Mouse (Mus musculus) forebrain, postnatal 0 days (tissue): ENCODE data around the gene Ptchd4. TPM values are rescaled to one million over a fixed set of nuclear protein-coding genes. Genes with fewer than 3 reads are reported as not detected.

ENCODE experiments used
- ATAC-seq: fragments of 200-750 bp; cut with Nextera tagmentation; 2 replicates; pipeline ENCODE4 v1.8.0; 2017; ENCODE audit warnings: mild to moderate bottlenecking, moderate library complexity
- DNase-seq: peaks from one replicate; pipeline ENCODE4 v3.0.0-alpha.2; 2015
- H3K27ac ChIP-seq: fragments of 300-500 bp; sonication (generic); 2 replicates; pipeline ENCODE4 v1.5.1; 2014; ENCODE audit warnings: low read depth, mild to moderate bottlenecking, antibody characterized with exemption, low read length, moderate library complexity, mixed read lengths
- H3K27me3 ChIP-seq: fragments of 300-500 bp; sonication (generic); 2 replicates; pipeline ENCODE4 v1.6.1; 2014; ENCODE audit warnings: mild to moderate bottlenecking, low read length, mixed read lengths; ENCODE audit not compliant: insufficient read depth
- H3K36me3 ChIP-seq: fragments of 300-500 bp; sonication (generic); 2 replicates; pipeline ENCODE4 v1.6.1; 2014; ENCODE audit warnings: mild to moderate bottlenecking, moderate library complexity; ENCODE audit not compliant: insufficient read depth
- H3K4me1 ChIP-seq: fragments of 300-500 bp; sonication (generic); 2 replicates; pipeline ENCODE4 v1.6.1; 2014; ENCODE audit warnings: antibody characterized with exemption; ENCODE audit not compliant: insufficient read depth
- H3K4me2 ChIP-seq: fragments of 300-500 bp; sonication (generic); 2 replicates; pipeline ENCODE4 v1.6.1; 2014; ENCODE audit warnings: low read depth, mild to moderate bottlenecking, moderate library complexity
- H3K4me3 ChIP-seq: fragments of 300-500 bp; sonication (generic); 2 replicates; pipeline ENCODE4 v1.5.1; 2014; ENCODE audit warnings: low read depth, low read length, mixed read lengths
- H3K9ac ChIP-seq: fragments of 300-500 bp; sonication (generic); 2 replicates; pipeline ENCODE4 v1.6.1; 2014; ENCODE audit warnings: mild to moderate bottlenecking
- H3K9me3 ChIP-seq: fragments of 300-500 bp; sonication (generic); 2 replicates; pipeline ENCODE4 v1.6.1; 2016; ENCODE audit warnings: low read length
- CTCF ChIP-seq: sonication (generic); IDR thresholded peaks from 2 replicates; pipeline ENCODE4 v1.5.1; 2016; ENCODE audit warnings: antibody characterized with exemption, control low read depth, low read depth
- WGBS: fragments of 180-500 bp; shearing (Covaris S2); extraction: QIAGEN DNeasy Blood & Tissue Kit; methylation state at CpG from one replicate; pipeline ENCODE4 v1.1.7; 2014; 5-methylcytosine and 5-hydroxymethylcytosine counted together
- polyA plus RNA-seq: library from polyadenylated mRNA; unstranded; fragments of >200 nt; fragmentation: Nextera tagmentation; extraction: Ambion mirVana; gene quantifications from 2 replicates; pipeline ENCODE4 v1.2.1, GENCODE M21; 2015
- total RNA-seq: library from RNA; depleted of rRNA; stranded (reverse); fragments of >200 nt; gene quantifications from 2 replicates; pipeline ENCODE4 v1.2.3, GENCODE M21; 2014

The Ptchd4 gene
- total and polyA plus RNA-seq, 2 experiments from 2014 or later = 6.1 to 6.3 TPM

GRCm38 (mm10) chr17:42346027-42346426, 30.3 kb downstream of the Ptchd4 start:
- DNase-seq (no peak), ATAC-seq (no peak)
- no peak overlapping the region for H3K4me3 ChIP-seq
- H3K36me3 ChIP-seq = no peaks in the 10 kb centered on the region
- no peaks in the 10 kb centered on the region for H3K27me3 ChIP-seq
- H3K9me3 ChIP-seq = no peaks in the 10 kb centered on the region
- TF ChIP-seq CTCF = no peak
- no peak overlapping the region for H3K4me2 ChIP-seq
- H3K9ac ChIP-seq = no peak overlapping the region
- no peak overlapping the region for H3K27ac ChIP-seq
- H3K4me1 ChIP-seq = no peaks in the 10 kb centered on the region

DNA sequence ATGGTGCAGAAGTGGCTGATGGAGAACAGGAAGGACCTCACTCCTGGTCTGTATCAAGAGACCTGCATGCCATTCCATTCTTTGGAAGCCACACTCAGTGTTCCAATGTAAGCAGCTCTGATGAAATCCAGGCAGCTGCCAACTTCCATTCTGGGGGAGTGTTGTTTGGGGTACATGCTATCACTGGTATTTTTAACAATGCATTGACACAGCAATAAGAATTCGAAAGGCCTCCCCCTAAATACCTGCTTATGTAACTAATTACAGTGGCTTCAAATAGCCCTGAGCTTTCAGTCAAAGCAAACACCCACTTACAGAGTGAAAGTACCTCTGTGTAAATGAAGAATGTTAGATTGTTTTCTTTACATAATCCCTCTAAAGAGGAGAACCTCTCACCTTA, 42.7 kb downstream of the Ptchd4 start:
- DNase-seq (no peak), ATAC-seq (no peak)
- Histone ChIP-seq H3K27ac (no peak overlapping the region), H3K9ac (no peak overlapping the region), H3K4me2 (no peak overlapping the region), H3K27me3 (no peaks in the 10 kb centered on the region), H3K4me1 (no peaks in the 10 kb centered on the region), H3K36me3 (no peaks in the 10 kb centered on the region), H3K4me3 (no peak overlapping the region), H3K9me3 (no peaks in the 10 kb centered on the region)
- 57% methylated on average over 1 of the region's 1 CpGs for WGBS
- TF ChIP-seq CTCF = no peak

DNA sequence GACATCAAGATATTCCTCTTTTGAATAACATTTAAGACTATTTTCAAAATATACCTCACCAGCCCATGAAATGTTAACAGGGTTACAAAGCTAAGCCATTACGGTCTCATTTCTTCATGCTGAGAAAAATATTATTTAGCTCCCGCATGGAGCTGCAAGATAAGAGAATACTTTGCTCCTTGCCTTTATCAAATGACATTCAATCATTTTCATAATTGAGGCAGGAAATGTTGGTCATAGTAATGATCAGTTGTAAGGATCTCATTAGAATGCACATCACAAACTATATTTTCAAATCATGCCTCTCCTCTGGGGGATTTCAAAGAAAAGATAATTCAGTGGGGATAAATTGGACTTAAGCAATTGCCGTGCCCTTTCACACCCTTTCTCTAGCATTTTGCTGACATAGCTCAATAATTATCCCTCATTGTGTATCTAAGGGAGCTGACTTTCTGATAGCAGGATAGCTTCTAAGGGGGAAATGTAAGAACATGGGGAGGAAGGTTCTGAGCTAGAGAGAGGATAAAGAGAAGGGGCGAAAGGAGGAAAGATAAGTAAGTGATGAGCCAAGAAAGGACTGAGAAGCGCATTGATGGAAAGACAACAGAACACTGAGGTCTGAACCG, 47.5 kb downstream of the Ptchd4 start:
- ATAC-seq = no peak
- no peak overlapping the region for H3K4me2 ChIP-seq
- DNase-seq = no peak
- H3K4me3 ChIP-seq = no peak overlapping the region
- no peaks in the 10 kb centered on the region for H3K27me3 ChIP-seq
- H3K9me3 ChIP-seq = no peaks in the 10 kb centered on the region
- 80% methylated on average over 6 of the region's 6 CpGs for WGBS
- no peaks in the 10 kb centered on the region for H3K36me3 ChIP-seq
- H3K9ac ChIP-seq = no peak overlapping the region
- TF ChIP-seq CTCF = no peak
- H3K27ac ChIP-seq = no peak overlapping the region
- no peaks in the 10 kb centered on the region for H3K4me1 ChIP-seq

DNA sequence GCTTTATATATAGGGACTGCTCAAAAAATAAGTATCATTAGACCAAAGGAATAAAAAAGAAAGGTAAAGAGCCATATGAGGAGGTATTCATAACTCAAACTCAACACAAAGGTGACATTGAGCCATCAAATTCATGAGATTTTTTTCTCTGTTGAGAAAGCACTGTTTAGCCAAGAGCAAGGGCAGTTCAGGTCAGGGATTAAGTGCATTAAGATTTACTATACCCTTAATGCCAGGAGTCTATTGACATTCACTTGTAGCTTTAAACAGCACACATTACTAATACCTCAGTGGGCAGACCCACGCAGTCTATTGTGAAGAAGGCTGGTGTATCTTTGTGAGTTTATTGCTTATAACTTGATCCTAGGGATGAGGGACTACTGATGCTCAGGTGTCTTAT, 49.0 kb downstream of the Ptchd4 start:
- 45% methylated on average over 1 of the region's 1 CpGs for WGBS
- no peaks in the 10 kb centered on the region for H3K36me3 ChIP-seq
- no peaks in the 10 kb centered on the region for H3K9me3 ChIP-seq
- no peak overlapping the region for H3K27ac ChIP-seq
- H3K4me1 ChIP-seq = no peaks in the 10 kb centered on the region
- H3K27me3 ChIP-seq = no peaks in the 10 kb centered on the region
- TF ChIP-seq CTCF = no peak
- no peak overlapping the region for H3K9ac ChIP-seq
- DNase-seq (no peak), ATAC-seq (no peak)
- H3K4me2 ChIP-seq = no peak overlapping the region
- no peak overlapping the region for H3K4me3 ChIP-seq

DNA sequence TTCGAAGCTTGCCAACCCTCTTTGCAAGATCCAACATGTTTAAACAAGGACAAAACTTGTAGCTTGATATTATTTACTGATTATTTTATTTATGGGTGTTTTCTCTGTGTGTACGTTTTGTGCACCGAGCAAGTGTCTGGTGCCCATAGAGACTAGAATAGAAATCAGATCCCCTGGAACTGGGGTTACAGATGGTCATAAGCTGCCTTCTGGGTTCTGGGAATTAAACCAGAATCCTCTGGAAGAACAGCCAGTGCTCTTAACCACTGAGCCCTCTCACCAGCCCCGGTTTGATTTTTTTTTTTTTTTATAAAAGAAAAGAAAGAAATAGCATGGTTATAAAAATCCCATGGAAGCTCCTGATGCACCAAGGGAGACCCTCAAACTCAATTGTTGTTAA, 59.1 kb downstream of the Ptchd4 start:
- no peaks in the 10 kb centered on the region for H3K4me1 ChIP-seq
- H3K27ac ChIP-seq = no peak overlapping the region
- no peak overlapping the region for H3K4me2 ChIP-seq
- no peak for ATAC-seq
- H3K36me3 ChIP-seq = no peaks in the 10 kb centered on the region
- no peak for DNase-seq
- no peaks in the 10 kb centered on the region for H3K27me3 ChIP-seq
- no peak for TF ChIP-seq CTCF
- H3K9ac ChIP-seq = no peak overlapping the region
- no peak overlapping the region for H3K4me3 ChIP-seq
- WGBS = 89% methylated on average over 4 of the region's 4 CpGs
- no peaks in the 10 kb centered on the region for H3K9me3 ChIP-seq

GRCm38 (mm10) chr17:42393086-42393485, 77.3 kb downstream of the Ptchd4 start:
- Histone ChIP-seq H3K9me3 (no peaks in the 10 kb centered on the region), H3K27ac (no peak overlapping the region), H3K36me3 (no peaks in the 10 kb centered on the region), H3K27me3 (no peaks in the 10 kb centered on the region), H3K4me1 (no peaks in the 10 kb centered on the region), H3K4me3 (no peak overlapping the region), H3K4me2 (no peak overlapping the region), H3K9ac (no peak overlapping the region)
- no peak for ATAC-seq
- TF ChIP-seq CTCF = no peak
- no peak for DNase-seq

DNA sequence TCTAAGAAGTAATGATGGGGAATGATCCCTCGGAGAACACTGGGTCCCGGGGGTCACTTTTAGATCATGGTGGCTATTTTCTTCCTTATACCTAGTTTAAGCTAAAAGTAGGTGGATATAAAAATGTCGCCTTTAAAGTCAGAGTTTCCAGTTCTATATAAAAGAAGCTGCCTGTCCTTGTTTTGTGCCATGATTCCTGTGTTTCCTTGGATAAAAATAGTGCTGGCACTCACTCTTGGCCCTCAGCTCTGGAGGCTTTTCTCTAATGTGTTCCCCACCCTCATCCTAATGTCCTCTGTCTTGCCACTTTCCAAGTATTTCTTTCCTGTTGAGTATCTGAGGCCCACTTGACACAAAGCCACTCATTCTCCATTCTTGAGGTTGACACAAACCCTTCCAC, 79.6 kb downstream of the Ptchd4 start:
- Histone ChIP-seq H3K27ac (no peak overlapping the region), H3K4me3 (no peak overlapping the region), H3K9me3 (no peaks in the 10 kb centered on the region), H3K9ac (no peak overlapping the region), H3K4me1 (no peaks in the 10 kb centered on the region), H3K36me3 (no peaks in the 10 kb centered on the region), H3K4me2 (no peak overlapping the region), H3K27me3 (no peaks in the 10 kb centered on the region)
- ATAC-seq (no peak), DNase-seq (no peak)
- WGBS = 94% methylated on average over 3 of the region's 3 CpGs
- no peak for TF ChIP-seq CTCF

- Histone ChIP-seq H3K27ac (no peak overlapping the region), H3K4me2 (no peak overlapping the region), H3K4me1 (no peaks in the 10 kb centered on the region), H3K9me3 (no peaks in the 10 kb centered on the region), H3K9ac (no peak overlapping the region), H3K36me3 (no peaks in the 10 kb centered on the region), H3K27me3 (no peaks in the 10 kb centered on the region), H3K4me3 (no peak overlapping the region)
- DNase-seq (peak; percentile 3), ATAC-seq (no peak)
- WGBS = 76% methylated on average over 1 of the region's 1 CpGs
- no peak for TF ChIP-seq CTCF
These were observed 102.7 kb downstream of the Ptchd4 start for GRCm38 (mm10) chr17:42418449-42418848.
